Mouse (Mus musculus) neutrophil, adult 5-6 weeks (primary cell): ENCODE measurements around the gene Rps23. TPM values are rescaled to one million over a fixed set of nuclear protein-coding genes. Genes with fewer than 3 reads are reported as not detected.

Source experiments
- total RNA-seq: library from RNA; stranded (forward); fragments of 200-1000 nt; gene quantifications from 2 replicates; pipeline ENCODE4 v1.2.3, GENCODE M21; 2017

The Rps23 gene
- total RNA-seq, 1 experiment from 2014 or later: 1,093 TPM

Other genes starting within 250 kb of the Rps23 start
- not detected in 2 replicates for gene Atp6ap1l, start 17.6 kb upstream of the Rps23 start, total RNA-seq